Mouse (Mus musculus) ovary, postnatal 36 days (tissue): ENCODE data around the gene Fem1b.
"Not testable (repeated sequence)": the region's sequence is repeated elsewhere in the genome, so short reads cannot be mapped to it uniquely, and the experiment has no call there.

Source experiments
- DNase-seq: peaks from one replicate; pipeline ENCODE4 v3.0.0; 2022; ENCODE audit warnings: low spot score, mixed read lengths

Gene Fem1b

GRCm38 (mm10) chr9:62811516-62812121 is at the start of gene Fem1b:
Fem1b (minus strand) TSS chr9:62811934.
- peak; percentile 90 for DNase-seq

GRCm38 (mm10) chr9:62860866-62861265 is 49.1 kb upstream of the Fem1b start:
- no peak for DNase-seq

GRCm38 (mm10) chr9:62860102-62860501 is 48.4 kb upstream of the Fem1b start:
- not testable (repeated sequence) for DNase-seq

GRCm38 (mm10) chr9:62858266-62859019 is 46.7 kb upstream of the Fem1b start:
- no peak for DNase-seq

- peak; percentile 77 for DNase-seq
These were observed 46.1 kb upstream of the Fem1b start, which contains the start of gene Calml4 for GRCm38 (mm10) chr9:62857719-62858261. Calml4 (plus strand) TSS chr9:62858080.

- no peak for DNase-seq
These were observed 45.5 kb upstream of the Fem1b start for GRCm38 (mm10) chr9:62857216-62857615.

- no peak for DNase-seq
These were observed 42.7 kb upstream of the Fem1b start for GRCm38 (mm10) chr9:62854483-62854882.

GRCm38 (mm10) chr9:62851571-62851970 is 39.8 kb upstream of the Fem1b start:
- DNase-seq: no peak

GRCm38 (mm10) chr9:62848641-62849040 is 36.9 kb upstream of the Fem1b start:
- DNase-seq: no peak

- peak; percentile 81 for DNase-seq
These were observed 36.0 kb upstream of the Fem1b start for GRCm38 (mm10) chr9:62847694-62848093.

- no peak for DNase-seq
These were observed 32.7 kb upstream of the Fem1b start for GRCm38 (mm10) chr9:62844461-62844860.

- no peak for DNase-seq
These were observed 31.8 kb upstream of the Fem1b start for GRCm38 (mm10) chr9:62843356-62844024.

- no peak for DNase-seq
These were observed 27.5 kb upstream of the Fem1b start for GRCm38 (mm10) chr9:62839172-62839770.

- DNase-seq: peak; percentile 79
These were observed 26.9 kb upstream of the Fem1b start, which contains the start of gene Cln6 for GRCm38 (mm10) chr9:62838506-62839171. Cln6 (plus strand) TSS chr9:62838785.

GRCm38 (mm10) chr9:62838146-62838505 is 26.4 kb upstream of the Fem1b start:
- DNase-seq: no peak

GRCm38 (mm10) chr9:62837611-62838010 is 25.9 kb upstream of the Fem1b start:
- DNase-seq: no peak

GRCm38 (mm10) chr9:62835705-62836446 is 24.1 kb upstream of the Fem1b start:
- DNase-seq: no peak

GRCm38 (mm10) chr9:62834906-62835305 is 23.2 kb upstream of the Fem1b start:
- no peak for DNase-seq

- DNase-seq: no peak
These were observed 18.1 kb upstream of the Fem1b start for GRCm38 (mm10) chr9:62829877-62830276.

- peak; percentile 97 for DNase-seq
These were observed 16.9 kb upstream of the Fem1b start for GRCm38 (mm10) chr9:62828662-62829086.
